Mouse (Mus musculus) bone marrow macrophage, adult 2 months (primary cell): ENCODE measurements at regions not wholly inside any gene's neighbourhood (a gene's known extent, or its start where the extent isn't known, plus 50 kb on each side); places are given as distances from the start of the nearest gene placed in this dataset.
"Not testable (repeated sequence)": the region's sequence is repeated elsewhere in the genome, so short reads cannot be mapped to it uniquely, and the experiment has no call there.

Experiments used
- CTCF ChIP-seq: IDR thresholded peaks from 2 replicates; pipeline ENCODE4 v1.5.1; 2012; ENCODE audit warnings: low read depth, mild to moderate bottlenecking, low read length, moderate library complexity
- POLR2A ChIP-seq: IDR thresholded peaks from 2 replicates; pipeline ENCODE4 v1.6.1; 2012; ENCODE audit warnings: mild to moderate bottlenecking, low read depth, low read length, borderline replicate concordance

DNA sequence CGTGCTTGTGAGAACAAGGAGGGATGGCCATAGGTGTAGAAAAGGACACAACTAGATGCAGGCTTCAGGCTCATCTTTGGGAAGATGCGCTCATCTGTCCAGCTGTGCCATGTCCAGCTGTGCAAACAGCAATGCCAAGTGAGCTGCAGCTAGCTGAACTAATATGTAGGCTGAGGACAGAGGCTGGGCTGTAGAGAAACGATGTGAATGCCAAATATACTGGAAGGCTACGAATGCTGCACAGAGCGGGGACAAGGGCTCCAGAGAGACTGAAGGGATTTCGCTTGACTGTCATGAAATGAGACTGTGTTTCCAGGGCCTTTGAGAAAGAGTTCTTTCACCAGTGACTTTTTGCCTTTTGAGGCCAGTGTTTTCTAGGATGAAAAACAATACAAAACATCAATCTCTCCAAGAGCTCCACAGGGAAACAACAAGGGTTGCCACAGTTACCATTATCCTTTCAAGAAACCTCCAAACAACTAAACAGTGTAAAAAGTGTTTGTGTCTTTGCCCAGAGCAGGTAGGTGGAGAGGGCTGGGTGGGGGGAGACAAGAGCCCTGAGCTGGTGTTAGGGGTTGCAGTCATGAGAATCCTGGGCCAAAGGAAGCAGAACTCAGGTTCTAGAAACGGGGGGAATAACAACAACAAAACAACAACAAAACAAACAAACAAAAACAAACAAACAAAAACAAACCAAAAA, 202.3 kb downstream of the Mterf1b start:
- not testable (repeated sequence) for TF ChIP-seq CTCF, POLR2A
